Mouse (Mus musculus) right cerebral cortex, postnatal 36 days (tissue): ENCODE measurements around the gene Abhd6.

Source experiments
- DNase-seq, 2 experiments: peaks; one replicate each; pipeline ENCODE4 v3.0.0; 2022; ENCODE audit warnings: low spot score in 2 of 2, mixed read lengths in 1 of 2

The Abhd6 gene

DNA sequence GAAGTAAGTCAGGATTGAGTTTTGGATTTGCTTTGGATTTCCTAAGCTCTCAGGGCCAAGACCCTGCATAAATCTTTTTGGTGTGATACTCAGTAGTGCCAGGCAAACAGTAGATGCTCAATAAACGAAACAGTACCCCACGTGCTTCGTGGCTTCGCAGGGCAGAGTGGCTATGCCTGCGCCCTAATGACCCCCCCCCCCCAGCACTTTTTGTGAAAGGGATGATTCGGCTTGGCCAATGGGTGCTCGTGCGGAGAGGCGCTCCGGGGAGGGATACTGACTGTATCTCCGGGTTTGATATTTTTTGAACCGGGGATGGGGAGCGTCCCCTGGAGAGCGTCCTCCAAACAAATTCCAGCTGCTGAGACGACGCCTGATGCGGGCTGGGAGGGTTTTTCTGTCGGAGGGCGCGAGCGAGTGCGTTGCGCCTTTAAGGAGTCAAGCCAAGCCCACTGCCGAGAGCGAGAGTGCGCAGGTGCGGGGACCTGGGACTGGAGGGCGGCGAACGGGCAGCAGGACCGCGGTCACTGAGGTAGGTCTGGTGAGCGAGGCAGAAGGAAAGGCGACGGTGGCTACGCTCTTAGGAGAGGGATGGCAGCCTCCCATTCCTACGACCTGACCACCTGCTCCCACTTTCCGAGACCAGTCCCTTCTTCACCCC, at the start of gene Abhd6:
Abhd6 (plus strand) TSS at position 471 of the 661 bp plus-strand sequence.
- peak; percentile 77 to 80 for DNase-seq

DNA sequence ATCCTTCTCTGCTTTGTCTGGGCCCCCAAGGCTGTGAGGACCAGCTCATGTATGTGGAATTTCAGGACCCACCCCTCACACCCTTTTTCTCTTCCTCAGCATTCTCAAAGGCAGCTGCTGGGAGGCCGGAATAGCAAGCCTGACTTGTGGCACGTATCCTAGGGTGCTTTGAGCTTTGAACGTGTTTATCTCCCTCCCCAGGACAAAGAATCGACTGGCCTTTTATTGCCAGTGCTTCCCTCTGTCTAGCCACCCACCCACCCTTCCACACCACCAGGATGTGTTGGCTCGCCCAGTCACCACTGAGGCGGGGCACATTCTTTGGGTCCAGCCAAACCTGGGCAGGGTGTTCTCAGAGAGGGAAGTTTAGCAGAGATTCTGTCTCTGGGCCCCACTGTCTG, 48.6 kb upstream of the Abhd6 start:
- DNase-seq = no peak

DNA sequence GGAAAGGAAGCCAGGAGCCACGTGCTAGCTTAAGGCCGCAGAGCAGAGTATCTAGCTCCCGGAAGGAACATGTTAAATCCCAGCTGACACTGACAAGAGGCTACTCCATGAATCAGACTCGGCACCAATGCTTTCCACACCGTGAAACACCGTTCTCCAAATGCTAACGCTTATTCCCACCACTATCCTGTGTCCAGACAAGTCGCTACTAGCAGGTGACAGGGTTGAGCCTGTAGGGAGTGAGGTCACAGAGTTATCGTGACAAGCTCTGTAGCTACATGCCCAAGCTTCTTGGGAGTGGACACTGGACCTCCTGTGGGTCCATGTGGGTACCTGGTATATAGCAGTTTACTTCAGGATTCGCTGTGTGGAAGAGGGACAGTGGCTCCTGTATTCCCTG, 46.3 kb upstream of the Abhd6 start:
- DNase-seq = no peak

DNA sequence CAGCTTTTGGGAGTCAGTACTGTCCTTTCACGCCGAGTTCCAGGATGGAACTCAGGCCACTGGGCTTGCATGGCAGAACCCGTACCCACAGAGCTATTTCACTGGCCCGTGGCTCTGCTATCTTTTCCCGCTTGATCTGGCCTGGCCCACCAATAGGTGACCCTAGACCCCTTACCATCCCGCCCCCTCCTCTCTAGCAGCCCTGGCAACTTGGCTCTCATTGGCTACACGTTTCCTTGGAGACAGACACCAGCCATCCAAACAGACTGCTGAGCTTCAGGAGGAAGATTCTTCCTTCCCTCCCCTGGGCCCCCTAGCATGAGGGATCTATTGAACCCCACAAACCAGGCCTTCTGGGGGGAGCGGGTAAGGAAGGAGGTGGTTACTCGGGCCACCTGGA, 45.7 kb upstream of the Abhd6 start, which contains the start of gene Gm45521:
Gm45521 (plus strand) TSS at position 240 of the 400 bp plus-strand sequence.
- no peak for DNase-seq

DNA sequence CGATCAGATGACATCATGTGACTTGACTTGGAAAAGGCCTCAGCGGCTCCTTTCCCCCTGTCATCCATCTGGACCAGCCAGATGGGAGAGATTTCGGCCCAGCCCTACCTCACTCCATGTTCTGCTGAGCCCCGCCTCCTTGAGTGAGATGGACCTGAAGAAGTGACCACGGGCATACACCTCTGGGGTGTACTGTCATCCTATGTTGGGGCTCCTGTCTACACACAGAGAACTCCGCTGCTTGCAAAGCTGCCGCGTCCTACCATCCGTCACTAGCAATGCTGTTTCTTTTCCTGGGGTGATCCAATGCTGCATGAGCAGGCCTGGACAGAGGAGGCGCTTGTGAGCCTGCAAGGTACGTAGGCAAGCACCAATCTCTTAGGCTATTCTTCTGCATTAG, 42.1 kb upstream of the Abhd6 start:
- peak in 1 of 2 experiments; percentile 62 for DNase-seq

DNA sequence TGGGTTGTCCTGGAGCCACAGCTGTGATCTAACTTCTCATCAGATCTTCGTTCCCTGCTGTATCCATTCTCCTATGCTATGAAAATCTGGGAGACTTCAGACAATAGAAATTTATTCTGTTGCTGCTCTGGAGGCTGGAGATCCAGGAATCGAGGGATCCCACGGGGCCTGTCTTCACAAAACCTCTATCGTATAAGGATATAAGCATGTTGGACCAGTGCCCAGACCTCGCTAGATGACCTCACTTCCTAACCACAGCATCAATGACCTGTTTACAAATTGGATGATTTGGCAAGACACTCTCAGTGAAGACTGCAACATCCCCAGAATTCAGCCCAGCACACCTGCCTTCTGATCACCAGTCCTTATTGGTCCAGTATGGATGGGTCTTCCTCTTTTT, 41.0 kb upstream of the Abhd6 start:
- DNase-seq = no peak

DNA sequence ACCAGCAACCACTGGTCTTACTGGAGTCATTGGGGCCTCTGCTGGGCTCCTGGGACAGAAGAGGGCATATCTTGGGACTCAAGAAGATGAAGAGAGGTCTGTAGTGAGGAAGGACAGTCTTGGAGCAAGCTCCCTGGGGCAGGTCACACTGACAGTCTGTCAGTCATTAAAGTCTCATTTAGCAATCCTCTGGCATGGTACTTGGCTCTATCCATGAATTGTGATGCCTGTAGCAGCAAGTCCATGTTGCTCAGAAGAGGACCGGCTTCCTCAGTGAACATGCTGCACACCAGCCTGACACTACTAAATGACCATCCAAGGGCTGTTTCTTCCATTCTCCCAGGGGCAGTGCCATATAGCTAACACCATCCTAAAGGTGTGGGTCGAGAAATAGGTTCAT, 40.1 kb upstream of the Abhd6 start:
- no peak for DNase-seq

DNA sequence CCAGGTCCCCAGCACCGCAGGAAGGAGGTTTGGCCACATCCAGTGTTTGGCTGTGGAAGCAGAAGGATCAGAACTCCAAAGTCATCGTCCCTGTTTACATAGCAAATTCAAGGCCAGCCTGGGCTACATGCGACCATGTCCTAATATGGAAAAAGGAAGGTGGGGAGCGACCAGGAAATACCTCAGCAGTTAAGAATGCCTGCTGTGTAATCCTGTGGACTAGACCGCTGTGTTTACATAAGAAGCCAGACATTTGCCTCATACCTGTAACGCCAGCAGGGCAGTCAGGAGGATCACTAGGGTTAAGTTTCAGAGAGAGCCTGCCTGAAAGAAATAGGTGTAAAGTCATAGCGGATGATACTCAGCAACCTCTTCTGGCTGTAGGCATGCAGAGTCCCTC, 39.5 kb upstream of the Abhd6 start:
- no peak for DNase-seq

DNA sequence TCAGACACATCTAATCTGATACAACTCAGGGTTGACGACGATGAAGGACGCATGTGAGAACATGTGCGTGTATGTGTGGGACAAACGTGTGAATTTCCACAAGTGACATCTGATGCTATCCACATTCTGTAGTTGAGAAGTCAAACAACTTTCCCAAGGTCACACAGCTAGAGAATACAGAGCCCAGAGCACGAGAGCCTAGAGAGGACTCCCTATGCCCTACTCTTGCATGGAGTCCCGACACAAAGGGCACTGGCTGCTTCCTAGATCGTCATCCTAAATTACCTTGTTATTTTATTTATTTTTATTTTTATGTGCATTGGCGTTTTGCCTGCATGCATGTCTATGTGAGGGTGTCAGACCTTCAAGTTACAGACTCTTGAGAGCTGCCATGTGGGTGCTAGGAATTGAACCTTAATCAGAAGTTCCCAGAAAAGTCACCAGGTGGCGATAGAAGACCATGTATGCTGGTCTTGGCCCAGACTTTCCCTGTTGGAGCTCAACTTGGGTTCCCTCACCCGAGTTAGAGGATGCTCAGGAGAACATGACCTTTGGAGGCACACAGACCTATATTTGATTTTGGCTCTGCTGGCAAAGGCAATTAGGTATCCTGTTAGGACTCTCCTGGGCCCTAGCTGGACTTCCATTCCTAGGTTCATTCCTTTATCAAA, 38.3 kb upstream of the Abhd6 start:
- peak; percentile 41 to 48 for DNase-seq

DNA sequence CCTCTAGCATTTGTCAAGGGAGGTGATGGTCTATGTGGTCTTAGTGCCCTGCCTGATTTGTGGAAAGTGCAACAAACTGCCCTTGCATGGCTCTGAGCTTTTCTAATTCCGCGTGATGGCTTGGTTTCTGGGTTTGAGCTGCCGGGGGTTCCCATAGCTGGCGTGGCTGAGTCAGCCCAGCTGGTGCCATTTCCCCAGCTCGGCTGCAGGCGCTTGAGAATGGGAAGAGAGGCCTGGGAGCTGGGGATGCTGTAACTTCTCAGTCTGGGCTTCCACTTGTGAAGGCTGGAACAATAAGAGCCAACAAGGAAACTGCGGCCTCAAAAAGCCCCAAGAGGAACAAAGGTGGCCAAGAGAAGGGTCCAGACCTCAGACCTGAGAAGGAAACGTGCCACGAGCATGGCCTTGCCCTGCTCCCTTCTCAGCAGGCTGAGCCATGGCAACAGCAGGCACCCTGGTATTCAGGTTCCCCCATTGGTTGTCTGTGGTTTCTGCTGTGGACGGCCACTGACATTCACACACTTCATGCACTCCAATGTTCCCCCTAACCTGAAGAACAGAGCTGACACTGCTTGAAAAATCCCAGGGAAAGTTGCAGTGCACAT, 30.7 kb upstream of the Abhd6 start:
- no peak for DNase-seq

DNA sequence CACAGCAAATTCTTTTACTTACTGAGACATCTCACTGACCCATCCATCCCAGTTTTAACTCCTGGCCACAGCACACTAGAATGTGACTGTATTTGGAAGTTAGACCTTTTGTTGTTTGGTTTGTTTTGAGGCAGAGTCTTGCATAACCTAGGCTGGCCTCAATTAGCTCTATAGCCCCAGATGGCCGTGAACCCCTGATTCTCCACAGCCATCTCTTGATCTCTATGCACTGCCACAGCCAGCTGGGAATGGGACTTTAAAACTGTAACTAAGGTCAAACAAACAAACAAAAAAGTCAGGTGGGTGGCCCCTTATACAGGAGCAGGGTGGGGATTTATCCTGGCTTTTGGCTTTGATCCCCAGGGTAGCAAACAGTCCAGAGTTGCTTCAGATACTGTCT, 28.1 kb upstream of the Abhd6 start:
- no peak for DNase-seq

DNA sequence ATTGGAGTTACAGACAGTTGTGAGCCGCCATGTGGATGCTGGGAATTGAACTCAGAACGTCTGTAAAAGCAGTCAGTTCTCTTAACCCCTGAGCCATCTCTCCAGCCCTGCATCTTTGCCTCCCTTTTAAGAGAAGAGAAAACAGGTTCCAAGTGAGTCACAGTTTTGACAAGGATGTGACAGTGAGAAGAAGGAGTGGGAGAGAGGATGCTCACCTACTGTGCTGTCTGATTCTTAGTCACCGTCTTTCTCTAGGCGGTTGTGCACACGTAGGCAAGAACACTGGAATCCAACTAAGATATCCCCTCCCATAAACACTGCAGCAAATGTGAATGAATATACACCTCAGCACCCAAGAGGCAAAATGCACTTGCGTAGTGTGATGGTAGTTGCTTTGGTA, 27.5 kb upstream of the Abhd6 start:
- no peak for DNase-seq

DNA sequence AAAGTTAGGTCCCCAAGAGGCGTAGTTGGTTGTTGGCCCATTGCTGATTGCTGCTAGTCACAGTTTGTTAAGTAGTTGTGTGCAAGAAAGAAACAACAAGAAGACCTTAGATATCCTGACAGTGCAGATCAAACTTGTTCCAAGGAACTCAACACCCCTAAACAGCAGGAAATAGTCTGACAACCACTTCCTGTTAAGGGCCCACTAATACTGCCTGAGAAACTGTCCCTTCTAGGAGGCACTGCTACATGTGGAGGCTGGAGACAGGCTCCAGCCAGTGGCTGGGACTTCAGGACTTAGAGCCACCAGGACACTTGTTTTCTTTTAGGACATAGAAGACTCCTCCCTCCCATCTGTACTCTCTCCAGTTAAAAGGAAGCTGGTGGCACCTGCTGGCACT, 25.2 kb upstream of the Abhd6 start:
- DNase-seq = no peak

DNA sequence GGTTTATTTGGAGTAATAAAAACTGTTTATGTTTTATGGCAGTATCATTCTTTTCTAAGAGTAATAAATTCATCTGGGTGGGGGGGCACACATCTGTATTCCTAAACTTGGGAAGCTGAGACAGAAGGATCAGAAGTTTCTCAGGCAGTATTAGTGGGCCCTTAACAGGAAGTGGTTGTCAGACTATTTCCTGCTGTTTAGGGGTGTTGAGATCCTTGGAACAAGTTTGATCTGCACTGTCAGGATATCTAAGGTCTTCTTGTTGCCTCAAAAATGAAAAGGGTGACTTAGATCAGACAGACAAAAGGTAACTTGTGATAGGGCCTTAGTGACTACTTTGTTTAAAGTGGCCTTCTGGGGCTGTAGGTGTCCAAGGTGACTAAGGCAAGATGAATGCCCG, 24.5 kb upstream of the Abhd6 start:
- no peak for DNase-seq

DNA sequence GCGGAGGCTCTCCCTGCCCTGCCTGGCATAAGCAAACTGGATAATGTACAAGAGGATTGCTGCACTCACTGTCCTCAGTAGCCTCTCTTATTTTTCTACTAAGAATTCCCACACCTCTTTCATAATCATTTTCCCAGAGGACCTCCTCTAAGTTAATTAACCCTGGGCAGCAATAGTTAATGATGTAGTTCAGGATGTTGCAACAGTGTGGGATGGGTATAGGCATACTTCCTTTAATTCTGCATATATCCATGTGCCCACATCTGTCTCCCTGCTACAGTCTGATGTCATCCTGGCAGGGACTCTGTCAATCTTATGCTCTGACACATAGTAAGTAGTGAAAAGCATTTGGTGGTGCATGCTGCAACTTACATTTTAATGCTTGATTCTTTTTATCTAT, 21.5 kb upstream of the Abhd6 start:
- DNase-seq = no peak

DNA sequence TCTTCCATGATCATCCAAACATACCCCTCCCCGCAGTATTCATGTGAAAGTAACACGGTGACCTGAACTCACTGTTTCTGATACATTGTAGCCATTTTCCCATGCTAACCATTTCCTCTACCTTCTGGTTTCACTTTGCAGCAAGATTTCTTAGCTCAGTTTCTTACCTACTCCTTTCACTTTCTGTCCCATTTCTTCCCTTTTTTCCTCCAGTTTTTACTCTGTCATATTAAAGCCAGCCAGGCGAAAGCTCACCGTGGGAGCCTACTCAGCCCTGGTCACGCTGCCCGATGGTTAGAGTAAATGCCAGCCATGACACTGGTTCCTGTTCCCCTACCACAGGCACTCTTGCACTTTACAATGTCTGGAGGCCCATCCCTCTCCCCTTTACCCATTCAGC, 15.8 kb upstream of the Abhd6 start:
- DNase-seq = no peak

DNA sequence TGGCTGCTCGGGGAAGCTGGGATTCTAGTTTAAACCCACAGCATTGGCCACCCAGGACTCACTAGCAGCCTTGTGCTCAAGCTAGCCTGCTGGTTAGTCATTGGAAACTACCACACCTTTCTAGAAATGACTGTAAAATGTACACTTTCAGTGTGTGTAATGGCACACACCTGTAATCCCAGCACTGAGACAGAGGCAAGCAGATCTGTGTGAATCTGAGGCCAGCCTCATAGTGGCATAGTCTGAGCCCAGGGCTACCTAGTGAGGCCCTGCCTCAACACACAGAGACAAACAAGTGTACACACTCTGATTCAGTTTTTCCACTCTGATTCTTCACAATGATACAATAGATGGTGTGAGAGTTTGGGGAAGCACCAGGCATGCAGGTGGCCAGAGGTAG, 13.3 kb upstream of the Abhd6 start:
- no peak for DNase-seq

DNA sequence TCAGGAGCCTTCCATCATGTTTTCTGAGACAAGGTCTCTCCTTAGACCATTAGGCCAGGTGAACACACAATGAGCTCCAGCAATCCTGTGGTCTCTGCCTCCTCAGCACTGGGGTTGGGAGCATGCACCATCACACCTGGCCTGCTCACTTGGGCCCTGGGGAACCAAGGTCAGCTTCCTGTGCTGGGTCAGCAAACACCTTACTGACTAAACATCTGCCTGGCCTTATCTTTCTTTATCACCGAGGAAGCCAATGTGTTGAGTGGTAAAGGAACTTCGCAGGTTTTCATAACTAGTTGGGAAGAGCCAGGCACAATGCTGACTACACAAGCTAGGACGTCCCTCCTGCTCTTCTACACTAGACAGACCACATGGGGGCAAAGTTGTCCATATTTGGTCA, 12.7 kb upstream of the Abhd6 start:
- DNase-seq = no peak

DNA sequence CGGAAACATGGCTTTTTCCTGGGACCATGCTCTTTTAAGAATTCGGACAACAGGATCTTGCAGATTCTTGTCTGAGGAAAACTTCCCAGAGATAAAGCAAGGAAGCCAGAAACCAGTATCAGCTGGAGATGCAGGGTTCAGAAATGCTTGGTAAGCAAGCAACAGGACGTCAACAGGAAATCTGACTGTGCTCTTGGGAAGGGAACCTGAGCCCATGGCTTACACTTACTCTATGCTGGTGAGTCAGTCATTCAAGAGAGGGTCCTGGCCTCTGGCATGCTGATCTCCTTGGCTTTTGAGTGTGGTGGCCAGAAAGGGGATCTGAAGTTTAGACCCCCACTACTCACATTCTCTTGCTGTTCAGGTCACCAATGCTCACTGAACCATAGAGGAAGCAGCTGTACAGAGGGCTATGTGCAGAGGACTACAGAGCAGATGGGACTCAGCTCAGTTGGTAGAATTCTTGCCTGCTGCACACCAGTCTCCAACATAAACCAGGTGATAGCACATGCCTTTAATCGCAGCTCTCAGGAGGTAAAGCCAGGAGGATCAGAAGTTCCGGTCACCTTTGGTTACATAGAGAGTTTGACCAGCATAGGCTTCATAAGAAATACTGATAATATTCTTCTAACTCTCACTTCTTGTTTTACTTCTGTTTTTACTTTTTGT, 11.5 kb upstream of the Abhd6 start:
- DNase-seq = no peak

DNA sequence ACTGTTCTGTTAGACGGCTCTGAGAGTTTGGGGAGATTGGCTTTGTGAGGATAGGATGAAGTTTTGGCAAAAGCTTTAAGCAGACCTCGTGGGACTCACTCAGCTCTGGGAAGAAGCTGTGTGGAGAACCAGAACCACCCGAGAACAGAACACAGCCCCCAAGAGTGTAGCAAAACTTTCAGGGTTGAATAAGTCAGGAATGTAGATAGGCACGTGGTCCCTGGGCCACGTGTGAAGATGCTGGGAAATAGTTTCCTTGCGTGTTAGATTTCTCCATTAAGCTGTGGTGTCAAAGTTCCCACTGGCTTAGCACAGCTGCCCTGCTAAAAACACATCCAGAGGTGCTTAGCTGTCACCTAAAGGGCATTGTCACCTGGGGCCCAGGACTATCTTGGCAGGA, 10.5 kb upstream of the Abhd6 start:
- no peak for DNase-seq

DNA sequence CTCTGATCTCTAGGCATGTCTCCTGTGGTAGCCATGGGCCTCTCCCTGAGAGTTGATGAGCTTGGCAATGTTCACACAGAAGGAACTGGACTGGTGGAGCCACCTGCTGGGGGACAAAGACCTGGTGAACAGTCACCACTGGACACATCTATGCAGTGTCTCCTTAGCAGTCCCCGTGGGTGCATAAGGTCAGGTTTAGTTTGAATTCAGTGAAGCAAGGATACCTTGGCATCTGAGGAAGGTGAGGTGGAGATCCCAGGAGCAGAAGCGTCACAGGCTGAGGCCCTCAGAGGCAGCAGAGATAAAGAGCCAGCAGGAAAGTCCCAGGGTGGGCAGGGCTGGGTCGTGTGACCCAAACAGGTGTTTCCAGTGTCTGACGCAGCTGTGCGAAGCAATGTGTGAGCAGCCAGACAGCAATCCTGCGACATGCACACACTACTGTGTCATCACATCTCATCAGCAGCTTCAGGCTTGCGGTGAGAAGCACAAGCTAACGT, 8.4 kb upstream of the Abhd6 start, which contains the start of gene Dnase1l3:
Dnase1l3 (minus strand) TSS at position 303 of the 497 bp plus-strand sequence.
- DNase-seq = no peak

DNA sequence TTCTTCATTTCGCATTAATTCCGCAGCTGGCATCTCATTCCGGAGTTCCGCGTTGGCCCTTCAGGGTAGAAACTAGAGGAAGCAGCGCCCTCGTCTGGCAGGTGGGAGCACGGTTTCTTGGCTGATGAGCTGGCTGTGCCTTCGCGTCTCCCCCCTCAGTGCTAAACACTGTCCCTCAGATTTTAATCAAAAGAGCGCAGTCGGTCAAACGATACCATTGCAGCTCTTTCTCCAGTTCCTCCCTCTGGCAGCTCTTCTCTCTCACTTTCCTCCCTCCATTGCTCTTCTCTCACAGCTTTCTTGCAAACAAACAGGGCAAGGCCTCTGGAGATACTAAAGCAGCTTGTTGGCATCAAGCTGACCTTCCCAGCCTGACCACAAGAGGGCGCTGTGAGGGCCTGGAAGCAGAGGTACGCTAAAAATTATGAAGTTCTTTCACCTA, 5.4 kb upstream of the Abhd6 start:
- peak; percentile 84 to 86 for DNase-seq
